Mouse (Mus musculus): Measurements from ENCODE around the gene Ipo11. TPM values are rescaled to one million over a fixed set of nuclear protein-coding genes. Genes with fewer than 3 reads are reported as not detected.

Ipo11 gene
- total RNA-seq, 2 experiments from 2014 or later: 20.8 to 22.2 TPM

DNA sequence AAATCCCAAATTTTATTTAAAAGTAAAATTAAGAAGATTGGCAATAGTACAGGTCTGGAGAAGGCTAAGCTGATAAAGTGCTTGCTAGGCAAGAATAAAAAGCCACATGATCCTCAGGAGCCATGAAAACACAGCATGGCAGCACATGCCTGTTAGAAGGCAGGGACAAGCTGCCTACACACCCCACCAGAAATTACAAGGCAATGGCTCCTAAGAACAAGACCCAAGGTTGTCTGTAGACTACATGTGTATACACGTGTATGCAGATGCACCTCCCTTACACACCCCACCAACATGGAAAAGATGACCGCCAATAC lies 112.9 kb downstream of the Ipo11 start:
- DNase-seq (ENCODE audit: low spot score): no peak
- intact Hi-C loops (cut with DNase I): no loop called here

DNA sequence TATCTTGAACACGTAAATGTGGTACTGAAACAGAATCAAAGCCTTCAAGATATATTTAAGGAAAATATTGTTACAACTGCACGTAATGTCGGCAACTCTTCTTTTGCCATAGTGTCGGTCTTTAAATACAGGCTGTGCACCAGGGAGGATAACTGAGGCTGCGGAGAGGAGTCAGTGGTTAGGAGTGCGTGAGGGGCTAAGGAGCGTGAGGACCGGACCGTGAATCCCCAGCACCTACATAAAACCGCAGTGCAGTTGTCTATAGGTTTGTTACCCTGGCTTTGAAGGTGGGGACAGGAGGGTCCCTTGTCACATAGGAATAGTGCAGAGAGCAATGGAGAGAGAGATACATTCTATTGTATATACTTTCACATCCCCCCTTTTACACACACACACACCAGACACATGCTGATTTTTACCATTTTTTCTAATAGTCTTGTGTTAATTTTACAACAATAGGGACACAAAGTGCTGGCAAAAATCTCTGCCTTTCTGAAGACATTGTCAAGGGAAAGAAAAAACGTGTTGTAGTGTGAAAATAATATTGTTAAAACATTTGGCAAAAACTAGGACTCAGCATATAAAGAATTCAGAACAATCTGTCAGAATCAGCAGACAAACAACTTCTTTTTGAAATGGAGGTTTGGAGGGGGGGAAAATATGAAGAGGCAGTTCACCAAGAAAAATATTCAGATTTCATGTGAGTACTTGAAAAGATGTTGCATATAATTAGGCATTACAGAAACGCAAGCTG lies 113.5 kb downstream of the Ipo11 start:
- intact Hi-C loops (cut with DNase I): no loop called here
- DNase-seq (ENCODE audit: low spot score): no peak

DNA sequence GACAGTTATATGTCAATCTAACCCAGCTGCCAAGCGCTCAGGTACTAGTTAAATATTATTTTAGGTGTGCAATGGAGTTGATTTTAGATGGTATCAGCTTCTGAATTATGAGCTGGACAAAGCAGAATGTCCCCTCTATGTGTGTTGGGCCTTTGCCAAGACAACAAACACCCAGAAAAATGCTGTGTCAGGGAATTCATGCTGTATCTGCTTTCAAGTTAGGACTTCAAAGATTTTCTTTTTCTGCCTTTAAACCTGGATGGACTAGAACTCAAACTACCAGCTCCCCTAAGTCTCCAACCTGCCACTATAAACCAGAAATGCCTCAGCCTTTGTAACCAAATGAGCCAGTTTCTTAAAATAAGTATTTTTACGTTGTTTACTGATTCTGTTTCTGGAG lies 116.6 kb downstream of the Ipo11 start:
- intact Hi-C loops (cut with DNase I): no loop called here
- DNase-seq (ENCODE audit: low spot score): no peak

DNA sequence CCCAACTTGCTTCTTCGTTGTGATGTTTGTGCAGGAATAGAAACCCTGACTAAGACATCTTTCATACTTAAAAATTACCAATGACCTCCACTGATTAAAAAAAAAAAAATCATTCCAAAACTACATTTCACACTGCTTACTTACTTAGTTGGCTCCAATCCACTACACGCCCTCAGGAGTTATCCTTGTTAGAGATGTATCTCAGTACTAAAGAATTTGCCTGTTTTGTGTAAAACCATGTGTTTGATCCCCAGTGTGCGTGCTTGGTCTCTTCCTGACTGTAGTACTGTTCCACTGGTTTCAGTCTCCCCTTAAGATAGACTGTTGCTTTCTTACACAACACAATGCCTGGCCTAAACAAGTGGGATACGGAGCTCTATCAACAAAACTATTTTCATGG lies 117.0 kb downstream of the Ipo11 start:
- intact Hi-C loops (cut with DNase I): no loop called here
- no peak for DNase-seq (ENCODE audit: low spot score)

DNA sequence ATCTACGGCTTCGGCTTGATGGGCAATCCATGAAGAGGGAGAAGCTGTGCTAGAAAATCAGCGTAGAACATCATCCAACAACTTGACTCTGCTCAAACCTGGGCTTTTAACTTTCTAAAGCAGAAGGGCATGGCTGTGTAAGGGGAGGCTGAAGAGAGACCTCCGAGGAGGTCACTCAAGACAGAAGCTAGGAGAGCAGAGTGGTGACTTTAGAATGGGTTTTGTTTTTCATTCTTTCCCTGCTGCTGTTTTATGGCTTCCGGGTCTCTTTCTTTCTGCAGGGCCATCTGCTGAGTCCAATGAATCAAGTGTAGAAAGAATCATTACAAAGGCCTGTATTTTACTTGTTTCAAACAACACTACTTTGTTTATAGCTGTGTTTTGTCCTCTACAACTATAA lies 119.7 kb downstream of the Ipo11 start:
- no peak for DNase-seq (ENCODE audit: low spot score)
- intact Hi-C loops (cut with DNase I): no loop called here

DNA sequence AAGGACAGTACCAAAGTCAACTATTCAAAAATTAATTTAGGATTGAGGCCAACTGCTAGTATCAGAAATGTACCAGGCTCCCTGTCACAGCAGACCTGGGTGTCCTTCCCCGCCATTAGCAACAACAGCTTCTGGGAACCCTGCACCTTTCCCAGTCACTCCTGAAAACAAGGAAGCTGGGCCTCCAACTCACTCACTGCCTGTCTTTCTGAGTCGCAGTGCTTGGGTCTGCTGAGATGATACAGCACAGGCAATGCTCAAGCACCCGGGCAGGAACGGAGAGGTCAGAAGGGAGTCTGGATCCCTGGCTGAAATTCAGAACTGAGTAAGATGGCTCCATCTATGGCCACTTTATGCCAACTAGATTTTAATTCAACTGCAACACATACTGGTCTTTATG lies 123.2 kb downstream of the Ipo11 start:
- intact Hi-C loops (cut with DNase I): no loop called here
- DNase-seq (ENCODE audit: low spot score): no peak

DNA sequence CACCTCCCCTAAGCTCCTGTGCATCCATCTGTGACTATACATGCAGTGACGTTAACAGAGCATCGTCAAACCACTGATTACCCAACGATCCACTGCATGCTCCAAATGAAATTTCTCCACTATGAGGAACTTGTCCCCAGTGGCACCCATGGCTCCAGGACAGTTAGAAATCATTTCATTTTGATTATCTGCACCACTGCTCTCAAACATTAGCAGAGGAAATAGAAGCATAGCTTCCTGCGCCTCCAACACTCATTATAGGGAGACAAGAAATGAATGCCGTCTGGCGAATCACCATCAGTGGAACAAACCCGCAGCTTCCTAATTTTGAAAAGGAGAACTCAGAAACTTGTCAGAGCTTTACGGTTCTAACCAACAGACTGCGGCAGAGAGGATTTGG lies 123.7 kb downstream of the Ipo11 start:
- DNase-seq (ENCODE audit: low spot score): no peak
- intact Hi-C loops (cut with DNase I): no loop called here

DNA sequence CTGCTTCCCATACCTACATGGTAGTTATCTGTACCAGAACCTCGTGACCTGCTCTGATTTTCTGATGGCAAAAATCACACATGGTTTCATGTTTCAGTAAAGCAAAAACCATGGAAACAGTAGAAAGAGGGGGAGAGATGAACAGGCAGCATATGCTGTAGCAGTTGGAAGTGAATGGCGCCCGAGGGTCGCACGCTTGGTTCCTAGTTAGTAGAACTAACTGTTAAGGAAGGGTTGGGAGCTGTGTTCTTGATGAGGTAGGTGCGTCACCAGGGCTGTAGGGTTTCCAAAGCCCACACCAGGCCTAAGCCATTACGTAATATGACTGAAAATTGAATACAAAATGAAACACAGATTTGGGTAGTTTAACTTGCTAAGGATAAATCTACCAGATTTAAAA lies 126.6 kb downstream of the Ipo11 start:
- DNase-seq (ENCODE audit: low spot score): no peak
- intact Hi-C loops (cut with DNase I): no loop called here

DNA sequence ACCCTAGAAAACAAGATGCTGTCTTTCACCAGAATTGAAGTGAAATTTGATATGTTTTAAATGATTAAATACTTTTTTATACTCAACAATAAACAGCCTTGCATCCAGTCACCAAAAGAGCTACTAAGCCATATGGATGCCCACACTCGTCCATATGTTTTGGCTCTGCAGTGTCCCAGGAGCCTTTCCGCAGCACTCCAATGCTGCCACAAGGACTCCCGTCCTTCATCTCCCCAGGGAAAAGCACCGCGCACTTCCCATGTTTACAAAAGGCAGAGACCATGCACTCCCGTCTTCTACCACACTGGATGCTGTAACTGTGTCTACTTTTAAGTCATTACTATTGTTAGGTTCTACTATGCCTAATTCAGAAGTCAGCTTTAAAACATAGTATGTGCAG lies 127.9 kb downstream of the Ipo11 start:
- DNase-seq (ENCODE audit: low spot score): no peak
- intact Hi-C loops (cut with DNase I): no loop called here

DNA sequence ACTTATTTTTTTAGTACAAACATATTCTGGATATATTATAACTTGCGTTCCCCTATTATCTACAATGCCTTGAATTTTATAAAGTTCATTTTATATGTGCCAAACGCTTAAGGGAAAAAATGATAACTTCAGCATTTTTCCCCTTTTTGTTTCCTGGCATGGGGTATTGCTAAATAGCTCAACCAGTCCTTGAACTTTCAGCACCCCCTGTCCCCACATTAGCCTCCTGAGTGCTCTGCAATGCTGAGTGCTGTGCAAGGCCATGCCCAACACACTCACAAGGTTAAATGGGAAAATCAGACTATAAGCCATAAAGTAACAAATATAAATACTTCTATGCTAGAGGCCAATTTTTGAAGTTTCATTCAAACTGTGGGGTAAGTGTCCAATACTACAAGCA lies 128.4 kb downstream of the Ipo11 start:
- intact Hi-C loops (cut with DNase I): no loop called here
- no peak for DNase-seq (ENCODE audit: low spot score)

DNA sequence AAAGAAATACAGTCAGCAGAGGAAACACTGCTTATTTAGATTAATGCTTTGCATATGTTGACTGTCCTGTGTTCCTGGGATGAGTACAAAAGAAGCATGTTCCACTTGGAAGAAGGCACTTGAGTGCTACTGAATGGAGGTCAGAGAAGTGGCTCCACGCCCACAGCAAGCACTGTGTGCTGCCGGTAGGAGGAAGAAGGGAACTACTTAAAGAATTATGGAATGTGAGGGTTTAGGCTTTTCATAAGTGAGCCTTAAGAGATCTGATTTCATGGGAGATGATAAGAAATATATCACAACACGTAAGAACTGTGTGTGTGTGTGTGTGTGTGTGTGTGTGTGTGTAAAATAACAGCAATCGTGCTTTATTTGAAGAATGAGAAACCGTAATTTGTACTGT lies 129.5 kb downstream of the Ipo11 start:
- intact Hi-C loops (cut with DNase I): no loop called here
- no peak for DNase-seq (ENCODE audit: low spot score)

DNA sequence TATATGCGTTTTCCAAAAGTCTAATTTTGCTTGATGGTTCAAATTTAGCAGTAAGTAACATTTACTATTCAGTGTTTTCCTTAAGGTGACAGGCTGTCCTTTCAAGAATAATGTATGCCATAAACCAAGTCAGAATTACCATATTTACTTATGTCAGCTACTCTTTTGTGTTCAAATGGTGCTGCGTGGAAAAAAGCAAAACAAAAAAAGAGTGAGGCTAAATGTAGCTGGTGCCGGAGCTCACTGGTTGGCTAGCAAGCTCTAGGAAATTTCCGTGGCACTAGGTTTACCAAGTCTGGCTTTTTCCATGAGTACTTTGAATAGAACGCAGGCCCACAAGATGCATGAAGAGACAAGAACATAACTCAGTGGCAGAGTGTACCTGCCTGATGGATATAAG lies 131.6 kb downstream of the Ipo11 start:
- intact Hi-C loops (cut with DNase I): no loop called here
- no peak for DNase-seq (ENCODE audit: low spot score)

DNA sequence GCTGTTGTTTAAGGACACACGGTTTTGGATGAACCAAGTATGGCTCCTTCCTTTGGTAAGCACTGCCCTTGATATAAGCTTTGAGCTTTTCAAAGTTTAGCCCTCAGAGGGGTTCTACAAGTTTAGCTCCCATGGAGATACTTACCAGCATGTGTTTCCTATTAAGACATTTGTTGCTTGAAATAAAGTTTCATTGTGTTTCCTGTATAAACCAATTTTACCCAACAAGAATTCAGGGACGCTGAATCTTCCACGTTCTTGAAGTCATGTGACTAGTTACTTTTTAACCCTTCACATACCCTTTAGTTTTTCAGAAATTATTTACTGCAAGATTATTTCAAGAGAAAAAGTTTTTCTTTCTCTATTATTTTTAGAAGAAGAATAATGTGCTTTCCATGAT lies 138.7 kb downstream of the Ipo11 start:
- intact Hi-C loops (cut with DNase I): no loop called here
- no peak for DNase-seq (ENCODE audit: low spot score)

DNA sequence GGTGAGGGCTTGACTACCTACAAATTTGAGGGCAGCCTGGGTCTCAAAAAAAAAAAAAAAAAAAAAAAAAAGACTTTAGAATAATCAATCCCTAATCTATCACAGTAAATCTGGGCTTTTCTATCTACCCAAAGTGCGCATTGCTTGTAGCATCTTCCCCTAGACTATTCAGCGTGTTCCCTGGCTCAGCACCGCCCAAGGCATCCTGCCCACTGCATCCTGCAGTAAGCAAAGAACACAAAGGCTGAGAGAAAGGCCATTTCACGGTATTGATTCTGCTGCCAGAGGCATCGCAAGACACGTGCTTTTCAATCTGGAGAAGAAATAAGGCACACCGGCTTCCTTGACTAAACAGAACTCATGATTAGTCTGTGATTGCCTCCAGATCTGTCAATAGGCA lies 147.9 kb downstream of the Ipo11 start:
- DNase-seq (ENCODE audit: low spot score): no peak
- intact Hi-C loops (cut with DNase I): no loop called here

DNA sequence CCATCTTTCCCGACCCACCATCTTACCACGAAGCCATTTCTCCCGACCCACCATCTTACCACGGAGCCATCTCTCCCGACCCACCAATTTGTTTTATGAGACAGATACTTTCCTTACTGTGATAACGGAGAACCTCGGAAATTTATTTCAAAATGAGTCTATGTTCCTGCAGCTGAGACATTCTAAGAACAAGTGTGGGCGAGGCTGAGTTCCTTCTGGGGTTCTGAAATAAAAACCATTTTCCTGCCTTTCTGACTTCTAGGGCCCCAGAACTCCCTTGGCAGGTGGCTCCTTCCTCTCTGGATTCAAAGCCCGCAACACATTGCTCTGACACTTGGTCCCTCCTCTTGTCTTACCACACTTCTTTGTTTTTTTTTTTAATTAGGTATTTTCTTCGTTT lies 168.0 kb downstream of the Ipo11 start:
- no peak for DNase-seq (ENCODE audit: low spot score)
- intact Hi-C loops (cut with DNase I): no loop called here

DNA sequence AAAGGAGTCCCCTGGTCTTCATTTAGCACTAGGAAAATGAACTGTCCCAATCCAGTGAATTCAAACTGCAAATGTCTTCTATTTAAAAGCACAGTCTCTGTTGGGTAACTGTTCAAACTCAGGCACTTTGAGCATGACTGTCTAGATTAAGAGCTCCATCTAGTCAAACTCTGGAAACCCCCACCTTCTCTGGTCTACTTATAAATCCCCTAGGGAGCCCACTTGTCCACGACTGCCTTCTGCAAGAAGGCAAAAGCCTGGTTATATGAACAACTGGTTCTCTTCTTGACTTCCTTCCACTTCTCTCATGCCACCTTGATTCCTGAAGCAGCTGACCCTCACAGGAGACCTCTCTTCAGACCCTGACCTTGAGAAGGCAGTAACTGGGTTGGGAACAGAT lies 174.1 kb downstream of the Ipo11 start:
- intact Hi-C loops (cut with DNase I): no loop called here
- DNase-seq (ENCODE audit: low spot score): no peak

DNA sequence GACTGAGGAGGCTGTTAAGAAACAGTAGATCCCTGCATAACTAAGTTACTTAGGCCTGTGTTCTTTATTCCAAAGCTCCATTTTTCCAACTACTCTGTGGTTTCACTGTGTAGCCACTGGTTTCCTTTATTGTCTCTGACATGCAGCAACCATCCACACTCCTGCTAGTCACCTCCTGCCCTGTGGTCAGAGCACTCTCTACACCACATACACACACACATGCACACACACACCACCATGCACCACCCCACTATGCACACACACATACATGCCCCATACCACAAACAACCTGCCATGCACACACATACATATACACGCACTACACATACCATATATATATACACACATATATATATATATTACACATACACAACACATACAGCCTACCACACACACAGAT lies 175.1 kb downstream of the Ipo11 start:
- no peak for DNase-seq (ENCODE audit: low spot score)
- intact Hi-C loops (cut with DNase I): no loop called here

DNA sequence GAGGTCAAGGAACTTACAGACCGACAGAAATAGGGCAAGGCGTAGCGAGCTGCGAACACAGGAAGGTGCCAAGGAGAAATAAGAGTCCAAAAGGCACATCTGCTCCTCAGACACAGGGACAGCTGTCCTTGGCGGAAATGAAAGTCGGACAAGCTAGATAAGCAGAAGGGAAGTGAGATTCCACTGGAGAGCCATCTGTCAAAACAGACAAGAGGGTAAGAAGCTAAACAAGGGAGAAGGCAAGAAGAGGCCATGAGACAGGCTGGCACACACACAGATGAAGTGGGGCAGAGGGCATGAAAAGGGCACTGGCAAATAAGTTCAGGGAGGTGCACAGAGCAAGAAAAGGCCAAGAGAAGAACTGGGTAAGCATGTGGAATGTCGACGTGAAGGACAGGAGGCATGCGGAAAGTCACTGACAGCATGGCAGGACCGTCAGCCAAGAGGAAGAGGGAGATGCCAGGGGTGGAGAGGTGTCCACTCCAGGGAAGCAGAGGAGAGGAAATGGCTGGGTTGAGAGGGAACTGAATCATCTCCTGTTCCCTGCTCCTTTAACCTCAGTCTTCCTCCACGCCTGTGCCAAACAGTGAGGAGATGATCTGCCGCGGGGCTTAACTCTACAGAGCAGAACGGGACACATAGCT lies 176.4 kb downstream of the Ipo11 start:
- intact Hi-C loops (cut with DNase I): no loop called here

DNA sequence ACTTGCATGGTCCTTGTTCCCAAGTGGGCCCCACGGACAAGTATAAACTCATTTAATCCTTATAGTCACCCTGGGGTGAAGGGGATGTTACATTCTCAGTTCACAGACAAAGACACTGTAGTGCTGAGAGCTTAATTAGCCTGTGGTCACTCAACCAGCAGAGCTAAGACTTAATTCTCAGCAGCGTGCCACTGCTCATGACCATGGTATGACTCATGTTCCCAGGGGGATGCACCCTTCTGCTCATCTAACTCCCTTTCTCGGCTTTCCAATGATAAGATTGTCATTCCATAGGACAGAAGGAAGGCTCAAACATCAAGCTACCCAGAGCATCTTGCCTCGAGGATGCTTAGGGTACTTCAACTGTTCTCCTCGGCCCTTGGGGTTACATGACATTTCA lies 180.9 kb downstream of the Ipo11 start:
- intact Hi-C loops (cut with DNase I): no loop called here

More for the DNA sequence above, 176.4 kb downstream of the Ipo11 start:
- peak; percentile 12 for DNase-seq (ENCODE audit: low spot score)

DNA sequence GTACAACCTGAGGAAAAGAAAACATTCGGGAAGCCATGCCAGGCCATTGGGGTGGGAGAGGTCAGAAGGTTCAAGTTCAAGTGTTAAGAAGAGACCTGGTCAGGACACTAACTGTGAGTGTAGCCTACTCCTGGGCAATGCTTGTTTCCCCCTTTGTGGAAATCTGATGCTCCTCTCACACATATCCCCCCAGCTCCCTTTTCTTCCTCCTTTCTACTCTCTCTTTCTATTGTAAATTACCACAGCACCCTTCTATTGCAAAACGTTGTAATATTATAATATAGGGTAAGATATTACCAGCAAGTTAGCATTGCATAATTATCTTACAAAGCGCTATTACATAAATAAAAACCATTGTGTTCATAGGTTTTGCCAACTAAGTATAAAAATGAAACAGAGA lies 182.5 kb downstream of the Ipo11 start:
- intact Hi-C loops (cut with DNase I): no loop called here
- DNase-seq (ENCODE audit: low spot score): no peak

More for the DNA sequence above, 180.9 kb downstream of the Ipo11 start:
- DNase-seq (ENCODE audit: low spot score): no peak

DNA sequence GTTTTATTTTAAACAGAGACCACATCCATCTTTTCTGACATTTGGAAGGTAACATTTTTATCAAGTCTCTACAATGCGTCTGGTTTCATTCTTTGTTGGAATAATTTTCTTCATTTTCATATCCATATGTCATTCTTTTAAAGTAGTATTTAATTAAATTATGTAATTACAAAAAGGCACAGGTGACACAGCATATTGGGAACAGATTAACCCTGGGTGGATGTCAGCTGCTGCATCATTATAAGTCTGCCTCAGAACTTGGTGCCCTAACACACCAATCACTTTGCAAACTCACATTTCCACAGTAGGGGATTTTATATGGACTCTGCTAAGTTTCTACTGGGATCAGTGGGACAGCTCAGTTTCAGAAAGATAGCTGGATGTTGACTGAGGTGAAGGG lies 184.8 kb downstream of the Ipo11 start:
- intact Hi-C loops (cut with DNase I): no loop called here
- DNase-seq (ENCODE audit: low spot score): no peak

DNA sequence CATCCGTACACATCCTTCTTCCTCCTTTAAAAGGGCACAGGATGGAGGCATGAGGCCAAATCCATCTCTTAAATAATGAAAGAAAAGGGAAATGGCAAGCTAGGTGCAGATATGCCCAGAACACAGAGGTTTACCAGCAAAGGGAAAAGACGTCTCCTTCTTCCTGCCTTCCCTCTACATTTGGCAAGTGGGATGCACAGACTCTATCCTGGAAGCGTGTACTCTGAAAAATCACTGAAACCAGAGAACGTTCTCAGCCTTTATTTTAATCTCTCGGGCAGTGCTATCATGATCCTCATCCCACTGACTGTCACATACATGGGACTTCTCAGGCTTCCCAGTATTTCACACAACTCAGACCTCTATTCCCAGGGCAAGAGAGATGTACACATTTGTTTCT lies 189.9 kb downstream of the Ipo11 start:
- intact Hi-C loops (cut with DNase I): no loop called here
- DNase-seq (ENCODE audit: low spot score): no peak
